Mouse (Mus musculus) hindbrain, embryonic 13.5 days (tissue): ENCODE results near the gene Cacna1a. TPM values are rescaled to one million over a fixed set of nuclear protein-coding genes. Genes with fewer than 3 reads are reported as not detected.

Source experiments
- ATAC-seq: fragments of 200-750 bp; cut with Nextera tagmentation; 2 replicates; pipeline ENCODE4 v1.8.0; 2017; ENCODE audit warnings: moderate TSS enrichment; ENCODE audit not compliant: low FRiP score
- H3K27ac ChIP-seq: fragments of 300-500 bp; sonication (generic); 2 replicates; pipeline ENCODE4 v1.5.1; 2015; ENCODE audit warnings: inconsistent platforms, mild to moderate bottlenecking, moderate library complexity
- H3K27me3 ChIP-seq: fragments of 300-500 bp; sonication (generic); 2 replicates; pipeline ENCODE4 v1.6.1; 2015; ENCODE audit warnings: mild to moderate bottlenecking, inconsistent platforms
- H3K36me3 ChIP-seq: fragments of 300-500 bp; sonication (generic); 2 replicates; pipeline ENCODE4 v1.6.1; 2015; ENCODE audit warnings: mild to moderate bottlenecking, inconsistent platforms
- H3K4me1 ChIP-seq: fragments of 300-500 bp; sonication (generic); replicated peaks from 2 replicates; pipeline ENCODE4 v1.6.1; 2015; ENCODE audit warnings: inconsistent platforms
- H3K4me2 ChIP-seq: fragments of 300-500 bp; sonication (generic); 2 replicates; pipeline ENCODE4 v1.6.1; 2015; ENCODE audit warnings: inconsistent platforms, mild to moderate bottlenecking, moderate library complexity
- H3K4me3 ChIP-seq: fragments of 300-500 bp; sonication (generic); 2 replicates; pipeline ENCODE4 v1.5.1; 2015; ENCODE audit warnings: mild to moderate bottlenecking, inconsistent platforms
- H3K9ac ChIP-seq: fragments of 300-500 bp; sonication (generic); 2 replicates; pipeline ENCODE4 v1.6.1; 2015; ENCODE audit warnings: mild to moderate bottlenecking, inconsistent platforms
- H3K9me3 ChIP-seq: fragments of 300-500 bp; sonication (generic); 2 replicates; pipeline ENCODE4 v1.6.1; 2016; ENCODE audit warnings: inconsistent platforms
- WGBS: fragments of 180-500 bp; shearing (Covaris S2); methylation state at CpG from one replicate; pipeline ENCODE4 v1.1.7; 2015; 5-methylcytosine and 5-hydroxymethylcytosine counted together
- polyA plus RNA-seq: library from polyadenylated mRNA; unstranded; fragments of >200 nt; fragmentation: Nextera tagmentation; extraction: Ambion mirVana; gene quantifications from 2 replicates; pipeline ENCODE4 v1.2.1, GENCODE M21; 2015

Gene Cacna1a
- polyA plus RNA-seq, 1 experiment from 2014 or later: 20.9 TPM

DNA sequence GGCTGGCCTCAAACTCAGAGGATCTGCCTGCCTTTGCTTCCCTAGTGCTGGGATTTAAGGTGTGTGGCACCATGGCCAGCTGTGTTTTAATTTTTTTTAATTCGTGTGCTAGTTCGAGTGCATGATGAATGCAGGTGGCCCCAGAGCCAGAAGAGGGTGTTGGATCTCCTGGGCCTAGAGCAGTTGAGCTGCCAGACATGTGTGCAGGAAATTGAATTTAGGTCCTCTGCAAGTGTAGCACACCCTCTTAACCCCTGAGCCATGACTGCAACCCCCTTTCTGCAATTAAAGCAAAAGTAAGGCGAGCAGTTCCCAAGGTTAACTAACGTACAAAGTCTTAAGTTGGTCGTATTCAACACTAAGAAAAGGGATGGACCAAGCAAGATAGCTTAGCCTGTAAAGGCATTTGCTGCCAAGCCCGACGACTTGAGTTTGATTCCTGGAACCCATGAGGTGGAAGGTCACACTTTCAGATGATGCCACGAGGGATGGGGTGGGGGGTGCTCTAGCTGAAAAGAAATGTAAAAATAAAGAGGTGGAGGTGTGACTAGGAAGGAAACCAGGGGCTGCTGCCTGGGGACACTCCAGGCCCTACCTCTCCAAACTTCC, 249.8 kb downstream of the Cacna1a start:
- H3K27ac ChIP-seq: peak overlapping the region; percentile 89
- H3K4me2 ChIP-seq: peak overlapping the region; percentile 84
- H3K36me3 ChIP-seq: peaks cover 17% of the 10 kb centered on the region
- H3K27me3 ChIP-seq: 0 out of 2 replicates have a peak, but pooled peaks cover 3% of the 10 kb centered on the region
- 37% methylated on average over 8 of the region's 8 CpGs for WGBS
- peaks cover 40% of the 10 kb centered on the region for H3K4me1 ChIP-seq
- no peaks in the 10 kb centered on the region for H3K9me3 ChIP-seq
- no peak for ATAC-seq
- H3K4me3 ChIP-seq: peak overlapping the region; percentile 47
- H3K9ac ChIP-seq: peak overlapping the region; percentile 82

DNA sequence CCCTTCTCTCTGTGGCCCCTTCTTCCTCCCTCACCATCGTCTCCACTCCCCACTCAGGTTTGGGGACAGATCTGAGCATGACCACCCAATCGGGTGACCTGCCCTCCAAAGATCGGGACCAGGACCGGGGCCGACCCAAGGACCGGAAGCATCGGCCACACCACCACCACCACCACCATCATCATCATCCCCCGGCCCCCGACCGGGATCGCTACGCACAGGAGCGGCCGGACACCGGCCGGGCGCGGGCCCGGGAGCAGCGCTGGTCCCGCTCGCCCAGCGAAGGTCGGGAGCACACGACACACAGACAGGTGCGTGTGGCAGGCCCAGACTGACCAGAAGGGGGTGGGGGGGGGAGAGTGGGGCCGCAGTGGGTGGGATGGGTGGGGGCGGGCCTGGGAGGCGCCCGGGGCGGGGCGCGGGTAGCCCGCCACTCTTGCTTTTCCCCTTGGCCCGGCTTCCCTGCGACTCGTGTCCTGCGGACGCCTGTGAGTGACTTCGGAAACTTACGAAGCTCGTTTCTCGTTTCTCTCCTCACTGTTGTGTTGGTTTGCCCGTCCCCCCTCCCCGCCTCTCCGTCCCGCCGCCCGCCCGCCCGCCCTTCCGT, 250.4 kb downstream of the Cacna1a start:
- under 1% methylated on average over 47 of the region's 52 CpGs for WGBS
- Histone ChIP-seq H3K4me1 (peaks cover 40% of the 10 kb centered on the region), H3K27ac (peak overlapping the region; percentile 89), H3K27me3 (0 out of 2 replicates have a peak, but pooled peaks cover 3% of the 10 kb centered on the region), H3K36me3 (peaks cover 11% of the 10 kb centered on the region), H3K9me3 (no peaks in the 10 kb centered on the region), H3K9ac (peak overlapping the region; percentile 82), H3K4me2 (peak overlapping the region; percentile 84), H3K4me3 (peak overlapping the region; percentile 47)
- ATAC-seq: peak; percentile 33

DNA sequence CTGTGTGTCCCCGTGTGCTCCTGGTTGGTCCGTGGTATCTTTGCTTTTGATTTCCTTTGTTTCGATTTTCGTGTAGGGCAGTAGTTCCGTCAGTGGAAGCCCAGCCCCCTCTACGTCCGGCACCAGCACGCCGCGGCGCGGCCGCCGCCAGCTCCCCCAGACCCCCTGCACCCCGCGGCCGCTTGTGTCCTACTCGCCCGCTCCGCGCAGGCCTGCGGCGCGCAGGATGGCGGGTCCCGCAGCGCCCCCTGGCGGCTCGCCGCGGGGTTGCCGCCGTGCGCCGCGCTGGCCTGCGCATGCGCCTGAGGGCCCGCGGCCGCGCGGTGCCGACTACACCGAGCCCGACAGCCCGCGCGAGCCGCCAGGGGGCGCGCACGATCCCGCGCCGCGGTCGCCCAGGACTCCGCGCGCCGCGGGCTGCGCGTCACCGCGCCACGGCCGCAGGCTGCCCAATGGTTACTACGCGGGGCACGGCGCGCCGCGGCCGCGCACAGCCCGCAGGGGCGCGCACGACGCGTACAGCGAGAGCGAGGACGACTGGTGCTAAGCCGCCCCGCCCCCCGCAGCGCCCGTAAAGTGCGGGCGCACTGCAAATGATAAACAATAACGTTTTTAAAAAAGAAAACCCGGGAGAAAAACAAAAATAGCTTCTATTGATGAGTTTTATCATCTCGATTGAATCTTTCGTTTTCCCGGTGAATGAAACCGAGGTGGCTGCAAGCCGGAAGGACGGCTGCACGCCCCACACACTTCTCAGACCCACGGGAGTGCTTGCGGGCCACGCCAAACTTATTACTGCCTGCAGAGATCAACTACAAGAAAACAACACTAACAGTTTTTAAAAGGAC, 251.1 kb downstream of the Cacna1a start:
- H3K9me3 ChIP-seq: no peaks in the 10 kb centered on the region
- 0 out of 2 replicates have a peak, but pooled peaks cover 3% of the 10 kb centered on the region for H3K27me3 ChIP-seq
- H3K9ac ChIP-seq: peak overlapping the region; percentile 82
- H3K27ac ChIP-seq: peak overlapping the region; percentile 89
- peak; percentile 94 for ATAC-seq
- H3K4me1 ChIP-seq: peaks cover 33% of the 10 kb centered on the region
- H3K4me3 ChIP-seq: peak overlapping the region; percentile 47
- H3K36me3 ChIP-seq: peaks cover 7% of the 10 kb centered on the region; the same call in 1 of the 2 replicates
- WGBS: under 1% methylated on average over 99 of the region's 106 CpGs
- H3K4me2 ChIP-seq: peak overlapping the region; percentile 84

DNA sequence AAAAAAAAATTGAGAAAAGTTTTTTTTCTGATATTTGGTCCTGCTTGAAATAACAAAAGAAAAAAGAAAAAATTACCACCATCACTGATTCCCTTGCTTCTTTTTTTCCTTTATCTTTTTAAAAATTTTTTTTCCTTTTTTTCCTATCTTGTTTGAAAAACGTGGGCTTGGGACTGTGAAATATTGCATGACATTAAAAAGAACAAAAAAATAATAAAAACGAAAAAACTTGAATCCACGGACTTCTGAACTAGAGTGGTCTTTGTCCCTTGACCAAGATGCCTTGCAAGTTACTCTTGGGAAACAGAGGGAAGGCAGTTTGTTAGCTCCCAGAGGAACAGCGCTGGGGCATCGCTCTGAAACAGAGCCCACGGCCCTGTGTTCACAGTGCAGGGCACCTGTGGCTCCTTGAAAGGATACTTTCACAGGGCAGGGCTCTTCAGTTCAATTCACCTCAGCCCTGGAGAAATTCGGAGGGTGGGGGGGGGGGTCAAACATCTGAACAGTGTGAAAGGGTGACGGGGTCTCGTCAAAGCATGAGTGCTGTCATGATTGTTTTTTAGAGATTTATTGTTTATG, 251.9 kb downstream of the Cacna1a start:
- Histone ChIP-seq H3K27me3 (0 out of 2 replicates have a peak, but pooled peaks cover 3% of the 10 kb centered on the region), H3K27ac (no peak overlapping the region), H3K4me1 (peaks cover 26% of the 10 kb centered on the region), H3K4me2 (peak overlapping the region; percentile 53), H3K9ac (peak overlapping the region; percentile 62; the same call in 1 of the 2 replicates), H3K36me3 (0 out of 2 replicates have a peak, but pooled peaks cover 5% of the 10 kb centered on the region), H3K4me3 (peak overlapping the region; percentile 47), H3K9me3 (no peaks in the 10 kb centered on the region)
- 32% methylated on average over 9 of the region's 9 CpGs for WGBS
- ATAC-seq: no peak

DNA sequence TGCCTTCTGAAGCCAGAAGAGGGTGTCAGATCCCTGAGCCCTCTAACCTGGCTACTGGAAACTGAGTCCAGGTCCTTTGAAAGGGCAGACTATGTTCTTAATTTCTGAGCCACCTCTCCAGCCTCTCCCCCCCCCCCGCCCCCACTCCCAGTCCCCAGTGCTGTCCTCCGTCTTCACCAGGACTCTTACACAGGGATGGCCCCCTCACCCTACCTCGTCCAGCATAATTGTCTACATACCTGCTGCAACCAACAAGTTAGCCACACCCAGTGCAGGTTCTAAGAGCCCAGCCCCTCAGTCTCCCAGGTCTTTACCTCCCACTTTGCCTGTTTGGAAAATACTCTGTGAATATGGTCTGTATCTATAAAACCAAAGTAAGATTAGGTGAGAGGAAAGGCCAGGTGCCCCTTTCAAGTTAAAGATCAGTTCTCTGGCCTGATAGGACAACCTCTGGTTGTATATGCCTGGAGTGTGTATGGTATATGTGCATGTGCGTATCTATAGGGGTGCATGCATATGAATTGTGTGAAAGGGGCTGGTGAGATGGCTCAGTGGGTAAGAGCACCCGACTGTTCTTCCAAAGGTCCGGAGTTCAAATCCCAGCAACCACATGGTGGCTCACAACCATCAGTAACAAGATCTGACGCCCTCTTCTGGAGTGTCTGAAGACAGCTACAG, 252.5 kb downstream of the Cacna1a start:
- H3K9me3 ChIP-seq: no peaks in the 10 kb centered on the region
- WGBS: 74% methylated on average over 6 of the region's 7 CpGs
- no peak for ATAC-seq
- 0 out of 2 replicates have a peak, but pooled peaks cover 3% of the 10 kb centered on the region for H3K27me3 ChIP-seq
- H3K9ac ChIP-seq: no peak overlapping the region
- H3K4me2 ChIP-seq: no peak overlapping the region
- H3K4me1 ChIP-seq: peaks cover 20% of the 10 kb centered on the region
- 0 out of 2 replicates have a peak overlapping the region, but pooled peaks have one; percentile 8 for H3K4me3 ChIP-seq
- H3K36me3 ChIP-seq: 0 out of 2 replicates have a peak, but pooled peaks cover 5% of the 10 kb centered on the region
- no peak overlapping the region for H3K27ac ChIP-seq

DNA sequence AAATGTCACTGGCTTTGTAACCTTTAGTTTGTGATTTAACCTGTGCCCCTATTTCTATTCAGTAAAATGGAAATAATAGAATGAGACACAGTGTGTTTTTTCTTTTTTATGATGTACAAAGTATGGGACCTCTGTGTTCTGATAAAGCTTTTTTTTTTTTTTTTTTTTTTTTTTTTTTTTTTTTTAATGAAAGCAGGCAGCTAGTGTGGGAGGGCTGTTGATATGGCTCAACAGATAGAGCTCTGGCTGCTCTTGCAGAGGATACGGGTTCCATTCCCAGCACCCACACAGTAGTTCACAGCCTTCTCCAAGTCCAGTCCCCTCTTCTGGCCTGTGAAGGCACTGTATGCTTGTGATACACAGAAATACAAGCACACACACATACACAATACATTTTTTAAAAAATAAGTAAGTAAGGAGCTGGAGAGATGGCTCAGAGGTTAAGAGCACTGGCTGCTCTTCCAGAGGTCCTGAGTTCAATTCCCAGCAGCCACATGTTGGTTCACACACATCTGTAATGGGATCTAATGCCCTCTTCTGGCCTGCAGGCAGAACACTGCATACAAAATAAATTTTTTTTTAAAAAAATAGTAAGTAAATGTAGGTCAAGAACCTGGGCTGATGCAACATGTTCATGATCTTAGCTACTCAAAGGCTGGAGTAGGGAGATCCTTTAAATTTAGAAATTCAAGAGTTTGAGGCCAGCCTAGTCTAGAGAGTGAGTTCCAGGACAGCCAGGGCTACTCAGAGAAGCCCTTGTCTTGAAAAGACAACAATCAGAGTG, 253.5 kb downstream of the Cacna1a start:
- peaks cover 14% of the 10 kb centered on the region for H3K4me1 ChIP-seq
- WGBS: 100% methylated on average over 1 of the region's 1 CpGs
- H3K27ac ChIP-seq: no peak overlapping the region
- 0 out of 2 replicates have a peak, but pooled peaks cover 2% of the 10 kb centered on the region for H3K36me3 ChIP-seq
- no peak overlapping the region for H3K9ac ChIP-seq
- H3K4me3 ChIP-seq: no peak overlapping the region
- H3K4me2 ChIP-seq: no peak overlapping the region
- H3K27me3 ChIP-seq: 0 out of 2 replicates have a peak, but pooled peaks cover 3% of the 10 kb centered on the region
- H3K9me3 ChIP-seq: no peaks in the 10 kb centered on the region
- ATAC-seq: no peak

DNA sequence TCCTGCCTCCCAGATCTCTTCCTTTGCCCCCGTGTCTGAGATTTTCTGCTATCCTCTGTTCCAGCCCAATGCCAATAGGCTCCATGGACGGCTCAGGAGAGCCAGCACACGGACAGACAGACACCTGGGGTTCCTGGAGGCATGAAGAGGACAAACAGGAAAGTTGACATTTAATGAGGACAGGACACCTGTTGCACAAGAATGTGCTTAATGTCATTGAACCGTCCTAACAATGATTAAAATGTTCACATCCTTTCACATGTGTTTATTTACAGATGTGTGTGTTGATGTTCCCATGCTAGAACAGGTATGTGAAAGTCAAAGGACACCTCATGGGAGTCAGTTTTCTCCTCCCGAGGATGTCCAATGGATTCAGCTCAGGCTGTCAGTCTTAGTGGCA, 254.8 kb downstream of the Cacna1a start:
- WGBS: 77% methylated on average over 5 of the region's 5 CpGs
- no peak for ATAC-seq
- H3K4me3 ChIP-seq: no peak overlapping the region
- H3K9ac ChIP-seq: no peak overlapping the region
- H3K4me1 ChIP-seq: peaks cover 18% of the 10 kb centered on the region
- no peaks in the 10 kb centered on the region for H3K36me3 ChIP-seq
- no peak overlapping the region for H3K4me2 ChIP-seq
- H3K27me3 ChIP-seq: no peaks in the 10 kb centered on the region
- no peak overlapping the region for H3K27ac ChIP-seq
- H3K9me3 ChIP-seq: no peaks in the 10 kb centered on the region

DNA sequence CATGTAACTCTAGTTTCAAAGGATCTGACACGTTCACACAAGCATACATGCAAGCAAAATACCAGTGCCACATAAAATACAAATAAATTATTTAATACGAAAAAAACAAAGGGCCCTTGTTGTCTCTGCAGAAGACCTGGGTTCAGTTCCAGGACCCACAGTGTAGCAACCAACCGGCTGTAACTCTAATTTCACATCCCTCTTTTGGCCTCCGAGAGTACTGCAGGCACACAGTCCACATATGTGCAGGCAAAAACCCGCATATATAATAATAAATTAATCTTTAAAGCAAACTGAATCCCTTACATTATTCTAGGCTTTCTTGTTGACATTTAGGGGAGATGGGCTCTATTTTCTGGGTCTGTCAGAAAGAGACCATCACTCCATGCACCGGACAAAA, 258.6 kb downstream of the Cacna1a start:
- Histone ChIP-seq H3K4me1 (peaks cover 20% of the 10 kb centered on the region), H3K9me3 (no peaks in the 10 kb centered on the region), H3K36me3 (no peaks in the 10 kb centered on the region), H3K4me2 (no peak overlapping the region), H3K9ac (no peak overlapping the region), H3K4me3 (no peak overlapping the region), H3K27ac (0 out of 2 replicates have a peak overlapping the region, but pooled peaks have one; percentile 55), H3K27me3 (no peaks in the 10 kb centered on the region)
- ATAC-seq: no peak
- WGBS: 53% methylated on average over 6 of the region's 6 CpGs

DNA sequence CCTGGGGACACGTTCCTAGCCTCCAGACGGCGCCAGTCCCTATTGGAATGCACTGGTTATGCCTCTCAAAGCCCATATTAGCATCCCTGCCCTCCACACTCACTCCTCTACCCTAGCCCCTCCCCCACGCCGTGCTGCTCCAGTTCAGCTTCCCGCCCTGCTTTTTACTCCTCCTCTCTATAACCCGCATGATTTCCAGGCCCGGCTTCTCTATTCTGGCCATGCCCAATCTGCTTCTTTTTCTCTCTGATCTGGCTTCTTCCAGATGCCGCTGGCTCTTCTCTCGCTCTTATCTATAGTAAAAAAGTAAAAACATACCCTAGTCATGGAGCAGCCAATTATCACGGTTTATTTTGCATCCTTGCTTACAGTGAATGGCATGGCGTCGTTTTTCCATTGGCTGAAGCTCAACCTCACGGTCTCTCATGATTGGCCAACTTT, 259.2 kb downstream of the Cacna1a start:
- 2% methylated on average over 14 of the region's 14 CpGs for WGBS
- peak overlapping the region; percentile 55 for H3K27ac ChIP-seq
- peak; percentile 63 for ATAC-seq

DNA sequence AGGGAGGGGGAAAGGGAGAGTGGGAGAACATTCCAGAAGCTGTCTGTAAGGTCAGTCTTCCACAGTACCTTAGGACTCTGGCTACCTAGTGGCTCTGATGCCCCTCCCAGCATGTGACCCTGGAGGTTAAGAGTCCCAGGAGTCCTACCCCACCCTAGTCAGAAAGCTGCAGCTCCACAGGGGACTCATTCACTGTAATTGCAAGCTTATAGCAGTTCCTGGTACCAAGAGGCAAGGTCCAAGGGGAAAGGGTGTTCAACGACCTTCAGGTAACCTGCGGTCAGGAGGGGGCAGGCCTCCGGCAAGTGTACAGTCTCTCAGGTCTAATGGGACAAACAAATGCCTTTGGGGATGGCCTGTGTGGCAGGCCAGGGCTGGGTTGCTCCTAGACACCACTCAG, 262.0 kb downstream of the Cacna1a start:
- H3K4me1 ChIP-seq: peaks cover 25% of the 10 kb centered on the region
- no peak overlapping the region for H3K4me2 ChIP-seq
- H3K36me3 ChIP-seq: no peaks in the 10 kb centered on the region
- 25% methylated on average over 3 of the region's 3 CpGs for WGBS
- no peak overlapping the region for H3K4me3 ChIP-seq
- no peaks in the 10 kb centered on the region for H3K9me3 ChIP-seq
- peak overlapping the region; percentile 27; the same call in 1 of the 2 replicates for H3K27ac ChIP-seq
- no peak for ATAC-seq
- 0 out of 2 replicates have a peak overlapping the region, but pooled peaks have one; percentile 10 for H3K9ac ChIP-seq
- H3K27me3 ChIP-seq: no peaks in the 10 kb centered on the region

More for the DNA sequence above, 259.2 kb downstream of the Cacna1a start:
- Histone ChIP-seq H3K4me3 (peak overlapping the region; percentile 30), H3K36me3 (no peaks in the 10 kb centered on the region), H3K4me1 (peaks cover 20% of the 10 kb centered on the region), H3K9ac (peak overlapping the region; percentile 64), H3K9me3 (no peaks in the 10 kb centered on the region), H3K4me2 (peak overlapping the region; percentile 54), H3K27me3 (no peaks in the 10 kb centered on the region)
